Mouse (Mus musculus) common myeloid progenitor, adult 5-6 weeks (primary cell): ENCODE measurements around the gene Gm49369. TPM values are rescaled to one million over a fixed set of nuclear protein-coding genes. Genes with fewer than 3 reads are reported as not detected.
"Not testable (repeated sequence)": the region's sequence is repeated elsewhere in the genome, so short reads cannot be mapped to it uniquely, and the experiment has no call there.

ENCODE experiments used
- ATAC-seq: replicated peaks from 2 replicates; pipeline ENCODE4 v1.8.0; 2016; ENCODE audit warnings: low read depth, mild to moderate bottlenecking, moderate TSS enrichment, inconsistent platforms; ENCODE audit not compliant: poor library complexity, severe bottlenecking
- total RNA-seq: library from RNA; stranded (forward); fragments of 200-1000, 187-1606 nt; gene quantifications from 2 replicates; pipeline ENCODE4 v1.2.3, GENCODE M21; 2017

The Gm49369 gene
- total RNA-seq, 1 experiment from 2014 or later, result 58.4 TPM

DNA sequence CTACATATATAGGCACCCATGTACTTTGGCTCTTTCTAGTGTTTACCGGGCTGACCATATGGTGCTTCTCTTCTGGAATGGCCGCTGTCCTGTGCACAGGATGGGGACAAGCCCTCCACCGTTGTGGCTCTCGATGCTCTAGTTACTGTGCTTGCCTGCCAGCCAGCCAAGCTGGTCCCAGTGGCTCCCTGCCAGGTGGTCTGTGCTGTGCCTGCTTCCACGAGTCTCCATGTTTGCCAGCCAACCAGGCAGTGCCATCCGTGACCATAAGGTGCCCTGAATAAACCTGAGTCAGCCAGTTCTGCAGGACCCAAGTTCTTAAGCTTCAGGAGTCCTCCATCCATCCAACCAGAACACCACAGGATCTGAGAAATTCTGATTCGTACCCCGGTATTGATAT lies 47.3 kb downstream of the Gm49369 start:
- ATAC-seq, result no peak

GRCm38 (mm10) chr7:142334246-142334645 lies 48.2 kb downstream of the Gm49369 start:
- peak; percentile 91 for ATAC-seq

GRCm38 (mm10) chr7:142332741-142333140 lies 49.7 kb downstream of the Gm49369 start:
- not testable (repeated sequence) for ATAC-seq

- no peak for ATAC-seq
These were observed 51.2 kb downstream of the Gm49369 start for GRCm38 (mm10) chr7:142331281-142331680.

DNA sequence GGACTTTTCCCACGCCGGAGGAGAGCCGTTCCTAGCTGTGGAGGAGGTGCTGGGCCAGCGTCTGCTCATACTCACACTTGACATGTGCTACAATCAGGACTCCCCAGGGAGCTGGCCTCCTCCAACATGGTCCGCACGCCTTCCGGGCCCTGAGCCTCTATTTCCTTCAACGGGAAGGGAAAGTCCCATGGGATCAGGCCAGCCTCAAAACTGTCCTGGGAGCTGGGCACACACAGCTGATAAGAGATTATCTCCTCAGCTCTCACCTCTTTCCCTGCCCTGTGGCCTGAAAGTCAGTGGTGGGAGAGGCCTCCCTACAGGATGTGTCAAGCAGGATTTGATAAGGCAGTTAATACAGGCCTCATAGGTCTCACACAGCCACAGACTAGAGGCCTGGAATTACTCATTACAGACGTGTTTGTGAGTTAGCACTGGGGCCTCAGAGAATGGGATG lies 52.2 kb downstream of the Gm49369 start:
- no peak for ATAC-seq

- no peak for ATAC-seq
These were observed 54.0 kb downstream of the Gm49369 start for GRCm38 (mm10) chr7:142328507-142328906.

- no peak for ATAC-seq
These were observed 55.6 kb downstream of the Gm49369 start for GRCm38 (mm10) chr7:142326714-142327445.

DNA sequence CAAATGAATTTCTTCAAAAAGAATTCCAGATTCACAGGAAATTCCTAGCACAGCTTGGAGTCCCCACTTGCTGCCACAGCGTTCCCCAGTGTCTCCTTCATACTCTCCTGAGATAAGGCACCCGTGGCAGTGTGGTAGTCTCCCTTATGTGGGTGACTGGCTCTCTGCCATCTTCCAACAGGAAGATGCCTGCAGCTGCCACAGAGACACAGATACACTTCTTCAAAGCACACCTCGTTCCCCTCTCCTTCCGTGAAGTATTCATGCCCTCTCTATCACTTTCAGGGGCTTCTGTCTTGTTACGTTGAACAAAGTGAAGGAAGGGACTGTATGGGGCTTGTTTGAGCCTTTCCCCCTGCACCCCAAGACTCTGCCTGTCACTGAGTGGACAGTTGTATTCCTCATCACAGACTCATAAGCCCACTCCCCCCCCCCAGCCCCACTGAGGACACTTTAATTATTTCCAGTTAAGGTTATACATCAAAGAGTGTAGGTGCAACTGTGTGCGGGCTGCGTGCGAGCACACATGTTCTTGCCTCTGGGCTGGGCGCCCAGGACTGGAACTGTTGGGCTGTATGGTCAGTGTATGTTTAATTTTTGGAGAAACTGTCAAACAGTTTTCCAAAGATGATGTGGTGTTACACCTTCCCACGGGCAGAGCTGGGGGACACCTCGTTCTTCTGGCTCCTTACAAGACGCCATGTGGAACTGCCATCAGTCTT lies 58.9 kb downstream of the Gm49369 start:
- ATAC-seq, result no peak

DNA sequence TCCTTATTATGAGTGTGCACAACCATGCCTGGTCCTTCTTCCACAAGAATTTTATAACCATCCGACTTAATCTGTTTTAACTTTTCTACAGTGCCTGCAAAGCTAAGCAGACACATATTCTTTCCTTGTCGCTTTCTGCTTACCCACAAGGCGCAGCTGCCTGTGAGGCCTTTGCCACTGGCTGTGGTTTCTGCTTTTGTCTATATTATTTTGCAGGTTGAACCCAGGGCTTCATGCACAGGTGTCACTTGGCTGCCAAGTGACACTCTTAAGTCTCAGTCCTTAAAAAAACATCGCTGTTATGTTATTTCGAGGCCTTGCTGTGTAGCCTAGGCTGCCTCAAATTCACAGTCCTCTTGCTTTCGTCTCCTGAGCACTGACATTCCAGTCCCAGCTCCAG lies 59.8 kb downstream of the Gm49369 start:
- no peak for ATAC-seq

DNA sequence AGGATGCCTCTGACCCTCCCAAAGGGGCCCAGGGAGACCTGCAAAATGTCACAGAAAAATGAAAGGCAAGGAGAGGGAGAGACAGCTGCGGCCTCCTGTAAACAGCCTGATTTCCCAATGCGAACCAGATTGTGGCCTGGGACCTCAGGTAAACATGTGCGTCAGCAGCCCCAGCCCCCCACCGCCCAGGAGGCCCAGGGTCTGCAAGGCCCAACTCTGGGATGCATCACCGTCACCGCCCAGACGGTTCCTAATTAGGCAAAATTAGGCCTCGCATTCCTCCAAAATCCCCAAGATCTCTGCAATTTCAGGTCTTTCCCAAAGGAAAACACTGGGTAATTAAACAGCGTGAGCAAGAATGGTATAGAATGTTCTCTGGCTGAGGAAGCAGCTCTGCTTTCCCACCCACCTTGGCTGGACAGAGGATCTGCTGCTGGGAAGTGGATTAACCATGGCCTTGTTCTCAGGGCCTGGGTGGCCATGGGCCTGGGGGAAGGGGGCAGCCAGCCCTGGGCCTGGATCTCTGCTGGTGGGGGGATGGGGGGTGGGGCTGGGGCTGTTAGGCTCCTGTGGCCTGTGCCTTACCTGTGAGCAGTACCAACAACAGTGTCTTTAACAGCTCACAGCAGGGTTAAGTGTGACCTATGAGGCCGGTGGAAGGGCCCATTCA lies 60.7 kb downstream of the Gm49369 start:
- not testable (repeated sequence) for ATAC-seq

Other genes with a start within 250 kb of the Gm49369 start
- not detected in 2 replicates for gene Gm39115, start 246.6 kb downstream of the Gm49369 start, total RNA-seq
- not detected in 2 replicates for gene Gm45337, start 238.1 kb downstream of the Gm49369 start, total RNA-seq
- not detected in 2 replicates for gene Gm29735, start 225.6 kb downstream of the Gm49369 start, total RNA-seq
- gene Gm4553, start 216.9 kb downstream of the Gm49369 start, total RNA-seq, result not detected in 2 replicates
- gene Krtap5-2, start 206.7 kb downstream of the Gm49369 start, total RNA-seq, result not detected in 2 replicates
- not detected in 2 replicates for gene Gm10153, start 192.3 kb downstream of the Gm49369 start, total RNA-seq
- not detected in 2 replicates for gene Krtap5-3, start 181.3 kb downstream of the Gm49369 start, total RNA-seq
- gene Gm7579, start 170.8 kb downstream of the Gm49369 start, total RNA-seq, result not detected in 2 replicates
- gene Krtap5-5, start 152.7 kb downstream of the Gm49369 start, total RNA-seq, result not detected in 2 replicates
- not detected in 2 replicates for gene Gm40460, start 141.6 kb downstream of the Gm49369 start, total RNA-seq
- not detected in 2 replicates for gene Gm2431, start 124.3 kb downstream of the Gm49369 start, total RNA-seq
- not detected in 2 replicates for gene Gm4559, start 108.3 kb downstream of the Gm49369 start, total RNA-seq
- not detected in 2 replicates for gene Krtap5-1, start 85.5 kb downstream of the Gm49369 start, total RNA-seq
- gene Krtap5-4, start 79.1 kb downstream of the Gm49369 start, total RNA-seq, result not detected in 2 replicates
- not detected in 2 replicates for gene Ifitm10, start 8.9 kb downstream of the Gm49369 start, total RNA-seq
- 114 and 134 TPM in 2 replicates for gene Ctsd, start 5.4 kb upstream of the Gm49369 start, total RNA-seq
- gene Syt8, start 52.2 kb upstream of the Gm49369 start, total RNA-seq, result not detected in 2 replicates
- gene Tnni2, start 59.1 kb upstream of the Gm49369 start, total RNA-seq, result 1.8 and 3.7 TPM in 2 replicates
- gene Lsp1, start 78.1 kb upstream of the Gm49369 start, total RNA-seq, result 96.5 and 108 TPM in 2 replicates
- gene Tnnt3, start 116.2 kb upstream of the Gm49369 start, total RNA-seq, result 1.2 TPM in 1 of 2 replicates, not detected in the other
- 20.5 and 55.4 TPM in 2 replicates for gene Mrpl23, start 150.0 kb upstream of the Gm49369 start, total RNA-seq